Mouse (Mus musculus): ENCODE data around the gene Srpr.
A peak's percentile ranks its signal among the peaks of the same experiment; 100 is the strongest.

GRCm38 (mm10) chr9:35166144-35166797 is 33.7 kb upstream of the Srpr start:
- TF ChIP-seq POLR2A (IDR thresholded peaks at IDR 0.05; ENCODE audit: insufficient read depth, low read length) (no peak), CTCF (IDR thresholded peaks at IDR 0.05; ENCODE audit: low read depth, low read length) (peak; percentile 19)

All from ES-Bruce4 (cell line).